Mouse (Mus musculus): ENCODE results near the gene Slc1a5. TPM values are rescaled to one million over a fixed set of nuclear protein-coding genes. Genes with fewer than 3 reads are reported as not detected.

Gene Slc1a5
- total and polyA plus RNA-seq, 3 experiments: 115 to 245 (median 174) TPM

DNA sequence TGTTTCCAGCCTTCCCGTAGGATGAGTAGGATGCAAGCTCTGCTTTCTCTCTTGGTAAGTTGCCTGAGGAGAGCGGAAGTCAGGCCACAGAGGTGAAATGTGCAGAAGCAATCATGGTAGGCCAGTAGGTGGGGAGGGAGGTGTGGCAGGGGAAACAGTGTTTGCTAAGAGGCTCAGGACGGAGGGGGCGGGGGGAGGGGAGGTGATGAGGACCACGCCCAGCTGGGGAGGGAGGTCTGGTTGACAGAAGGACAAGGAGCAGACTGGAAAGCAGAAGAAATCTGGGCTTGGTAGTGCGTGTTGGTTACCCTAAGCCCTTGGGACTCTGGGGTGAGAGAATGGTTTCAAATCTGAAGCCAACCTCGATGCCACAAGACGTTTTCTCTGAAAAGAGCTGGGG lies 20.8 kb upstream of the Slc1a5 start (continued):
- TF ChIP-seq POLR2AphosphoS2 (IDR thresholded peaks at IDR 0.05; ENCODE audit: low read depth, low read length) (no peak), NRF1 (IDR thresholded peaks at IDR 0.05; ENCODE audit: low read depth, low read length) (no peak), POLR2A (IDR thresholded peaks at IDR 0.05; ENCODE audit: low read depth, low read length) (peak; percentile 34; the same call in 1 of the 2 replicates), IRF4 (IDR thresholded peaks at IDR 0.05; ENCODE audit: low read depth, low read length) (no peak), ELF1 (IDR thresholded peaks at IDR 0.05; ENCODE audit: low read depth, low read length) (peak; percentile 47; the same call in 1 of the 2 replicates), ZMIZ1 (IDR thresholded peaks at IDR 0.05; ENCODE audit: low read depth, low read length) (no peak)

DNA sequence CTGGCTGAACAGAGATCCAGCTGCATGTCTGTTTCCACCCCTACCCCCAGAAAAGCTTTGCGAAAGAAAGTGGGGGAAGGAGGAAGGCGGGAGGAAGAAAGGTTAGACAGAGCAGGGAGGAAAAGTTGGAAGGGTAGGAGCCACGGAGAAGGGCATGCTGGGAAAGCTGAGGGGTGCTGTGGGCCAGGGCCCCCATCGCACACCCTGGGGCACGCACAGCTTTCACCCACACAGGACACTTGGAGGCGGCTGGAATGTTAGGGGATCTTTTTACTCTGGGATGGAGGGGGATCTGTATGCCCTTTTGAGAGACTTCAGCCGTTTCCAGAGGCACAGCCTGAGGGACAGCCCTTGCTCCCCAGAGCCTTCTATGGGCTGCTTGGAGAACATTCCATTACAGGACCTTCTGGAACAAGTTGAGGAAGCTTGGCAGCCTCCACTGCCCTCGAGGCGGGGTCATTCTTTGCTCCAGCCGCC lies 20.1 kb upstream of the Slc1a5 start:
- TF ChIP-seq RAD21 (IDR thresholded peaks at IDR 0.05; ENCODE audit: low read depth, low read length): no peak
- TF ChIP-seq MAX (IDR thresholded peaks at IDR 0.05; ENCODE audit: low read length): no peak
- TF ChIP-seq HCFC1 (IDR thresholded peaks at IDR 0.05; ENCODE audit: low read depth, low read length): no peak
- TF ChIP-seq SMC3 (IDR thresholded peaks at IDR 0.05; ENCODE audit: low read depth, low read length): no peak
- TF ChIP-seq IRF4 (IDR thresholded peaks at IDR 0.05; ENCODE audit: low read depth, low read length): no peak
- no peak for TF ChIP-seq GABPA (IDR thresholded peaks at IDR 0.05; ENCODE audit: insufficient replicate concordance, low read depth, low read length)
- no peak for TF ChIP-seq BHLHE40 (IDR thresholded peaks at IDR 0.05; ENCODE audit: low read depth, low read length)
- TF ChIP-seq ZKSCAN1 (IDR thresholded peaks at IDR 0.05; ENCODE audit: borderline replicate concordance, low read depth, low read length): no peak
- no peak for TF ChIP-seq MYC (IDR thresholded peaks at IDR 0.05; ENCODE audit: low read depth, low read length)
- no peak for TF ChIP-seq NELFE (IDR thresholded peaks at IDR 0.05; ENCODE audit: low read depth, low read length)
- TF ChIP-seq RCOR1 (conservative IDR thresholded peaks at IDR 0.05; ENCODE audit: low read depth, low read length): no peak
- no peak for TF ChIP-seq JUN (IDR thresholded peaks at IDR 0.05; ENCODE audit: insufficient read depth, low read depth, low read length)

DNA sequence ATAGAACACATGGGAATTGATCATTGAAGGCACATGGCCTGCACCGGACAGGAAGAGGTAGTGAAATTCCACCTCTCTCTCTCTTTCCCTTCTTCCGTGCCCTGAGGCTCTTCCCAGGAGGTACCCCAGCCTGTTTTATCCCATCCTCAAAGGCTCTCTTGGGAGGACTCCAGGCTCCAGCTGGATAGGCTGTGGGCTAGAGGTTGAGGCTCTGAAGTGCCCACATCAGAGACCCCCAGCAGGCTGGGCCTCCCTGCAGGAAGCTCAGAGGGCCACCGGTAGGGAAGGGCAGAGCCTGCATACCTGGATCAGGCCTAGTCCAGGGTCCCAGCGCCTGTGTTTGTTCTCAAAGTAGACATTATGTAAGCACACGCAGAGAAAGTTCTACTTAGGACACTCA lies 19.5 kb upstream of the Slc1a5 start:
- Histone ChIP-seq H3K36me3 (replicated peaks in 1 of 2; ENCODE audit: control insufficient read depth in 1 of 2, insufficient read depth in 1 of 2, low read length in 1 of 2) (no peaks in the 10 kb centered on the region), H3K4me2 (ENCODE audit: insufficient read depth, low read depth, poor library complexity, severe bottlenecking) (no peak overlapping the region), H3K4me3 (replicated peaks in 1 of 3; ENCODE audit: low read depth in 2 of 3, low read length in 2 of 3, poor library complexity in 1 of 3) (no peak overlapping the region), H3K79me2 (replicated peaks; ENCODE audit: control insufficient read depth, extremely low read depth, insufficient read depth, poor library complexity, severe bottlenecking) (no peaks in the 10 kb centered on the region), H3K27me3 (replicated peaks) (no peaks in the 10 kb centered on the region), H3K9me3 (replicated peaks; ENCODE audit: low read length) (peaks cover 3% of the 10 kb centered on the region), H3K4me1 (ENCODE audit: control insufficient read depth in 1 of 2, insufficient read depth in 2 of 2) (peaks cover 2 to 12% of the 10 kb centered on the region in 2 experiments; a peak in 2 of 4 replicates), H3K27ac (ENCODE audit: insufficient read depth, low read depth) (no peak overlapping the region), H3K9ac (ENCODE audit: insufficient read depth, low read depth) (no peak overlapping the region)
- in situ Hi-C loops (cut with MboI; ENCODE audit: low pct_ligation_motif_present, low pct_unique_long_range_greater_than_20kb, low sequenced_read_pairs) (no loop called here), dilution Hi-C loops (cut with MboI; ENCODE audit: extremely low pct_ligation_motif_present, extremely low pct_unique_long_range_greater_than_20kb, low sequenced_read_pairs) (no loop called here)
- TF ChIP-seq NELFE (IDR thresholded peaks at IDR 0.05; ENCODE audit: low read depth, low read length) (no peak), E2F4 (IDR thresholded peaks at IDR 0.05; ENCODE audit: insufficient replicate concordance, low read depth, low read length) (no peak), ELF1 (IDR thresholded peaks at IDR 0.05; ENCODE audit: low read depth, low read length) (no peak), PAX5 (IDR thresholded peaks at IDR 0.05; ENCODE audit: low read length) (no peak), RAD21 (IDR thresholded peaks at IDR 0.05; ENCODE audit: low read depth, low read length) (no peak), MAZ (IDR thresholded peaks at IDR 0.05; ENCODE audit: low read depth, low read length) (no peak)
- DNase-seq (ENCODE audit: extremely low read depth): no peak

More for the DNA sequence above, 20.1 kb upstream of the Slc1a5 start:
- peaks cover 3% of the 10 kb centered on the region for H3K9me3 ChIP-seq (replicated peaks; ENCODE audit: low read length)
- in situ Hi-C loops (cut with MboI; ENCODE audit: low pct_ligation_motif_present, low pct_unique_long_range_greater_than_20kb, low sequenced_read_pairs): no loop called here
- H3K27ac ChIP-seq (ENCODE audit: insufficient read depth, low read depth): no peak overlapping the region
- no peaks in the 10 kb centered on the region for H3K79me2 ChIP-seq (replicated peaks; ENCODE audit: control insufficient read depth, extremely low read depth, insufficient read depth, poor library complexity, severe bottlenecking)
- H3K4me2 ChIP-seq (ENCODE audit: insufficient read depth, low read depth, poor library complexity, severe bottlenecking): no peak overlapping the region
- H3K4me3 ChIP-seq (replicated peaks in 1 of 3; ENCODE audit: low read depth in 2 of 3, low read length in 2 of 3, poor library complexity in 1 of 3): no peak overlapping the region
- no peak for DNase-seq (ENCODE audit: extremely low read depth)
- no peaks in the 10 kb centered on the region for H3K27me3 ChIP-seq (replicated peaks)
- H3K36me3 ChIP-seq (replicated peaks in 1 of 2; ENCODE audit: control insufficient read depth in 1 of 2, insufficient read depth in 1 of 2, low read length in 1 of 2): no peaks in the 10 kb centered on the region
- dilution Hi-C loops (cut with MboI; ENCODE audit: extremely low pct_ligation_motif_present, extremely low pct_unique_long_range_greater_than_20kb, low sequenced_read_pairs): no loop called here
- H3K4me1 ChIP-seq (ENCODE audit: control insufficient read depth in 1 of 2, insufficient read depth in 2 of 2): peaks cover 2 to 12% of the 10 kb centered on the region in 2 experiments; a peak in 2 of 4 replicates
- no peak overlapping the region for H3K9ac ChIP-seq (ENCODE audit: insufficient read depth, low read depth)
